Mouse (Mus musculus): Measurements from ENCODE around the gene Aurkb.

DNA sequence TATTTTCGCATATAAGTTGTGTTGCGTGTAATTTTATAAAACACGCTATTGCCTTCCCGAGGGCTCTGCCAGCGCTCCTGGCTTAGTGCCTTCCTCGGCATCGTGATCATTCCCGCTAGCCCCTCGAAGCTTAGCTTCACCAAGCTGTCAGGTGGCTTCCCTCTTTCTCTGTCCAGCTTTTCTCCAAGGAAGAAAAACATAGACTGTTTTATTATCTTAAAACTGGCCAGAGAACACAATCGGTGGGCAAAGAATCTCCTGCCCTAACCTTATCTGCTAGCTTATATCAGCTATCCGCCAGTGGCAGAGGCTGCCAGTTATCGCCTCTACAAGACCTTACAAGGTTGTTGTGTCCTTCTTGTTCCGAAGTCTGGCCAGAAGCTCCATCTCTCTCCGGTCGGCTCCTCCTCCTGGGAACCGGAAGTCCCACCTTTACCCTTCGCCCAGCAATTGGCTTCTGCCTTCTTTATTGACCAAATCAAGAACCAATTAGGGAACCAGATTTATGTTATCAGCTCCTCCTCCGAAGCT, 33.3 kb upstream of the Aurkb start:
- TF ChIP-seq CTCF (IDR thresholded peaks at IDR 0.05; ENCODE audit: extremely low read depth, insufficient read depth, insufficient read length, insufficient replicate concordance) (no peak), POLR2A (IDR thresholded peaks at IDR 0.05; ENCODE audit: low read depth, low read length) (peak; percentile 68)
